ENCODE assay signal across 9 mouse cellular contexts in genomic region chr10:17202556-17203415, GRCm38 (mm10).
DNase-seq lines count a peak whose midpoint lies in the region; ATAC-seq lines count a peak whose summit lies in the region.
"Had no signal": no experiment of that assay in that cellular context is flagged by ENCODE, and none has a peak within 500 bp of the region (broad histone marks: within the 10 kb centered on the region; RNA-seq: fewer than 3 reads in every experiment).

No protein-coding gene starts in this region.

- no peak for DNase-seq in cerebellum, postnatal 4 days (ENCODE audit: low spot score in 2 of 2)
- peak; percentile 83 for DNase-seq in brain, adult 2 months (ENCODE audit: low read depth, low spot score)
- DNase-seq in forebrain, embryonic 14.5 days (ENCODE audit: low spot score) = peak; percentile 94
- peak; percentile 41 for DNase-seq in mesoderm, embryonic 11.5 days (ENCODE audit: low read depth, low spot score)
- DNase-seq in adipocyte (ENCODE audit: low spot score) = no peak
- no peak for DNase-seq in B cell, adult 2 months

- no peak overlapping the region for H3K4me3 ChIP-seq in forebrain, embryonic 14.5 days (ENCODE audit: low read depth, low read length)
- H3K4me3 ChIP-seq in heart, embryonic 11.5 days (ENCODE audit: low read depth, low read length) = no peak overlapping the region
- H3K4me3 ChIP-seq: liver, embryonic 15.5 days had no signal

- WGBS in forebrain, embryonic 14.5 days = 0% methylated on average over 4 of the region's 4 CpGs
- WGBS in heart, embryonic 11.5 days (ENCODE audit: insufficient replicate concordance) = 46% methylated on average over 4 of the region's 4 CpGs

- peak overlapping the region; percentile 77 for H3K27ac ChIP-seq in forebrain, embryonic 14.5 days (ENCODE audit: low read depth, low read length)
- no peak overlapping the region for H3K27ac ChIP-seq in heart, embryonic 11.5 days (ENCODE audit: low read depth, low read length)
- H3K27ac ChIP-seq: liver, embryonic 15.5 days had no signal

- H3K9me3 ChIP-seq in forebrain, embryonic 14.5 days (replicated peaks; ENCODE audit: control insufficient read depth, low read length) = no peaks in the 10 kb centered on the region
- H3K9me3 ChIP-seq in heart, embryonic 11.5 days (replicated peaks; ENCODE audit: control insufficient read depth, low read length) = no peaks in the 10 kb centered on the region
- H3K9me3 ChIP-seq: liver, embryonic 15.5 days had no signal

- H3K27me3 ChIP-seq in forebrain, embryonic 14.5 days (replicated peaks; ENCODE audit: control insufficient read depth, insufficient read depth, low read length) = no peaks in the 10 kb centered on the region
- H3K27me3 ChIP-seq in heart, embryonic 11.5 days (ENCODE audit: control insufficient read depth, insufficient read depth, low read length) = no peaks in the 10 kb centered on the region
- H3K27me3 ChIP-seq: liver, embryonic 15.5 days had no signal

- peak; percentile 76 for ATAC-seq in cerebellum, adult (ENCODE audit: insufficient number of reproducible peaks, low FRiP score, low TSS enrichment)
- peak; percentile 93 for ATAC-seq in forebrain, embryonic 14.5 days
- no peak for ATAC-seq in heart, embryonic 11.5 days (replicated peaks; ENCODE audit: insufficient number of reproducible peaks, low FRiP score, low TSS enrichment)

- H3K9ac ChIP-seq in forebrain, embryonic 14.5 days (ENCODE audit: low read length) = peak overlapping the region; percentile 21; the same call in 1 of the 2 replicates
- H3K9ac ChIP-seq in heart, embryonic 11.5 days (ENCODE audit: low read depth, low read length) = no peak overlapping the region
- H3K9ac ChIP-seq: liver, embryonic 15.5 days had no signal

- H3K4me2 ChIP-seq in forebrain, embryonic 14.5 days (ENCODE audit: low read length) = 0 out of 2 replicates have a peak overlapping the region, but pooled peaks have one; percentile 5
- H3K4me2 ChIP-seq in heart, embryonic 11.5 days = no peak overlapping the region
- H3K4me2 ChIP-seq: liver, embryonic 15.5 days had no signal

- H3K36me3 ChIP-seq in forebrain, embryonic 14.5 days (ENCODE audit: control insufficient read depth, insufficient read depth, low read length) = no peaks in the 10 kb centered on the region
- H3K36me3 ChIP-seq in heart, embryonic 11.5 days (ENCODE audit: control insufficient read depth, insufficient read depth, low read length) = no peaks in the 10 kb centered on the region
- H3K36me3 ChIP-seq: liver, embryonic 15.5 days had no signal

- peaks cover 10% of the 10 kb centered on the region; the same call in 1 of the 2 replicates for H3K4me1 ChIP-seq in forebrain, embryonic 14.5 days (ENCODE audit: control insufficient read depth, insufficient read depth, low read length)
- no peaks in the 10 kb centered on the region for H3K4me1 ChIP-seq in heart, embryonic 11.5 days (ENCODE audit: control insufficient read depth, insufficient read depth, low read length)
- H3K4me1 ChIP-seq: liver, embryonic 15.5 days had no signal

Comparison
In these comparisons a context has a peak if more than half of its experiments do, and no peak if none do; other contexts are left out.
1. DNase-seq: peak in brain, adult 2 months (single experiment), forebrain, embryonic 14.5 days (single experiment) and mesoderm, embryonic 11.5 days (single experiment); none in cerebellum, postnatal 4 days (0 of 2), adipocyte (single experiment) and B cell, adult 2 months (0 of 2).